Mouse (Mus musculus): ENCODE measurements around the gene Camsap2. TPM values are rescaled to one million over a fixed set of nuclear protein-coding genes. Genes with fewer than 3 reads are reported as not detected.

Gene Camsap2
- polyA plus RNA-seq, 1 experiment from 2014 or later: 17.5 TPM

DNA sequence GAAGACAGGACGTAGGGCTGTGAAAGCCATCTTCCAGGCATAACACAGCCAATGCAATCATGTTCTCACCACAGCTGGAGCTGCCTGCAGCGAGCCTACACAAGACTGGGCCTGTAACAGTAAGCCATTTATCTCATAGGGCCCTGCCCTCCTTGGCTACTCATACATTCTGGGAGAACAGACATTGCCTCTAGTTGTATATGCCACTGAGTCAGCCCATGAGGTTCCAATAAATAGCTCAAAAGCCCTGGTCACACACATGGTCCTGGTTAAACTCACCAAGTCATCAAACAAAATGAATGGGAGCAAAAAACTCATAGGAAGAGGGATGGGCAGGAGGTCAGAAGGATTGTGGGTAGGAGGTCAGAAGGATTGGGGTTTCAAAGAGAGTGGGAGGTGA is 17.3 kb downstream of the Camsap2 start:
- no peak overlapping the region for H3K27ac ChIP-seq
- H3K4me3 ChIP-seq (ENCODE audit: inconsistent target): no peak overlapping the region
- peaks cover 81% of the 10 kb centered on the region for H3K79me2 ChIP-seq (ENCODE audit: inconsistent target)
- 96% methylated on average over 2 of the region's 2 CpGs for WGBS (ENCODE audit: missing documents)
- 0 out of 2 replicates have a peak, but pooled peaks cover 4% of the 10 kb centered on the region for H3K36me3 ChIP-seq (ENCODE audit: inconsistent target)

DNA sequence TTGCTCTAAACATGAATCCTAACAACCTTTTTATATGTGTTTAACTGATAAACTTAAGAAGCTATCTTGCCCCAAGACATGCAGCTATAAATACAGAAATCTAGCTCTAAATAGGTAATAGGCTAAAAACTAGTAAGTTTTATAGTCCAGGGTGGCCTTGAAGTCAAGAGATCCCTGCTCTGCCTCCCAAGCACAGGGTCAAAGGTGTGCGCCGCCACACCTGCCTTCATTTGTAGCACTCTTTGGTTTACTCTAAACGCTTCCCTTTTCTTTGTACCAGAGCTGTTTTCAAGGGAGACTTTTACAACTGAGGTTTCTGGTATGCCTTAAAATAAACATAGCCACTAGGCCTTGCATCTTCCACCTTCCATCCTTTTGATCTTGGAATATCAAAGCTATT is 18.3 kb downstream of the Camsap2 start:
- Histone ChIP-seq H3K4me3 (ENCODE audit: inconsistent target) (no peak overlapping the region), H3K36me3 (ENCODE audit: inconsistent target) (0 out of 2 replicates have a peak, but pooled peaks cover 4% of the 10 kb centered on the region), H3K79me2 (ENCODE audit: inconsistent target) (peaks cover 71% of the 10 kb centered on the region), H3K27ac (no peak overlapping the region)
- WGBS (ENCODE audit: missing documents): 94% methylated on average over 3 of the region's 3 CpGs

DNA sequence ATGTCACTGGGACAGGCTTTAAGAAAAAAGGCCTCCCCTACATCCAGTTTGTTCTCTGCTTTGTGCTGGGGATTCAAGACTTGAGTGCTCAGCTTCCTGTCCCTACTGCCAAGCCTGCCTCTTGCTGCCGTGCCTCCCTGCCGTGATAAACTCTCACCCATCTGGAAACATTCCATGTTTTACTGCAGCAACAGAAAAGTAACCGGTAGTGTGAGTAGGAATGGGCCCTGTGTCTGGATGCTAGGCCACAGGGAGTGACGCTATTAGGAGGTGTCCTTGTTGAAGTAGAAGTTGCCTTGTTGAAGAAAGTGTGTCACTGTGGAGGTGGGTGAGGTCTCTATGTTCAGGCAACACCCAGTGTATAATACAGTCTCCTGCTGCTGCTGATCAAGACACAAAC is 20.0 kb downstream of the Camsap2 start:
- H3K4me3 ChIP-seq (ENCODE audit: inconsistent target): no peak overlapping the region
- no peak overlapping the region for H3K27ac ChIP-seq
- no peaks in the 10 kb centered on the region for H3K36me3 ChIP-seq (ENCODE audit: inconsistent target)
- H3K79me2 ChIP-seq (ENCODE audit: inconsistent target): peaks cover 54% of the 10 kb centered on the region
- 48% methylated on average over 4 of the region's 4 CpGs for WGBS (ENCODE audit: missing documents)

GRCm38 (mm10) chr1:136322331-136322730 is 23.6 kb downstream of the Camsap2 start:
- Histone ChIP-seq H3K36me3 (ENCODE audit: inconsistent target) (no peaks in the 10 kb centered on the region), H3K4me3 (ENCODE audit: inconsistent target) (no peak overlapping the region), H3K27ac (no peak overlapping the region), H3K79me2 (ENCODE audit: inconsistent target) (peaks cover 25% of the 10 kb centered on the region; the same call in 1 of the 2 replicates)
- 91% methylated on average over 4 of the region's 4 CpGs for WGBS (ENCODE audit: missing documents)

DNA sequence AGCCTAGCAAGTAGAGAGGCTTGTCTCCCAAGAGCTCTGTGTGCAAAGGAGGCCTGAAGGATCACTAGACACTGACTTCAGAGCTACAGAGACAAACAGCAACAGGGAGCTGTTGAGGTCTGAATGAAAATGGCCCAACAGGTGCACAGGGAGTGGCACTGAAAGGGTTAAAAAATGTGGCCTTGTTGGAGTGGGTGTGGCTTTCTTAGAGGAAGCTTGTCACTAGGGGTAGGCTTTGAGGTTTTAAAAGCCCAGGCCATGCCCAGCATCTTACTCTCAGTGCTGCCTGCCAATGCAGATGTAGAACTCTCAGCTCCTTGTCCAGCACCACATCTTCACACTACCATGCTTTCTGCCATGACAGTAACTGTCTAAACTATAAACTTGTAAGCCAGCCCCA is 29.6 kb downstream of the Camsap2 start:
- Histone ChIP-seq H3K79me2 (ENCODE audit: inconsistent target) (peaks cover 20% of the 10 kb centered on the region; the same call in 1 of the 2 replicates), H3K36me3 (ENCODE audit: inconsistent target) (no peaks in the 10 kb centered on the region), H3K4me3 (ENCODE audit: inconsistent target) (no peak overlapping the region), H3K27ac (no peak overlapping the region)

GRCm38 (mm10) chr1:136309193-136309592 is 36.7 kb downstream of the Camsap2 start:
- Histone ChIP-seq H3K4me3 (ENCODE audit: inconsistent target) (no peak overlapping the region), H3K36me3 (ENCODE audit: inconsistent target) (no peaks in the 10 kb centered on the region)
- 98% methylated on average over 5 of the region's 5 CpGs for WGBS (ENCODE audit: missing documents)

GRCm38 (mm10) chr1:136306424-136306823 is 39.5 kb downstream of the Camsap2 start:
- Histone ChIP-seq H3K27ac (no peak overlapping the region), H3K79me2 (ENCODE audit: inconsistent target) (peaks cover 33% of the 10 kb centered on the region; the same call in 1 of the 2 replicates), H3K4me3 (ENCODE audit: inconsistent target) (no peak overlapping the region), H3K36me3 (ENCODE audit: inconsistent target) (no peaks in the 10 kb centered on the region)
- 40% methylated on average over 1 of the region's 3 CpGs for WGBS (ENCODE audit: missing documents)

More at GRCm38 (mm10) chr1:136309193-136309592, 36.7 kb downstream of the Camsap2 start:
- H3K79me2 ChIP-seq (ENCODE audit: inconsistent target): peaks cover 41% of the 10 kb centered on the region; the same call in 1 of the 2 replicates
- no peak overlapping the region for H3K27ac ChIP-seq

DNA sequence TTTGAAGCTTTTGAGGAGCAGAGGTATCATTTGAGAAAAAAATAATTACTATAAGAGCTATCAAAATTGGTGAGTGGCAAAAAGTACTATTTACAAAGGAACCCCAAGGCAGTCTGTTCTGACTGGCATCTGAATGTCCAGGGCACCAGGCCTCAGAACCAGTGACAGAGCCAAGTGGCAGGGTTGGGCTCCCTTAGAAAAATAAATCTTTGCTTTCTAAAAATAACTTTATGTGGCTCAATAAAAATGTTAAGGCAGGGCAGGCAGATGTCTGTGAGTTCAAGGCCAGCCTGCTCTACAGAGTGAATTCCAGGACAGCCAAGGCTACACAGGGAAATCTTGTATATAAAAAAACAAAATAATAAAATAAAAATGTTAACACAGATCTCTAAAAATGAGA is 51.9 kb downstream of the Camsap2 start:
- no peaks in the 10 kb centered on the region; the same call in 1 of the 2 replicates for H3K79me2 ChIP-seq (ENCODE audit: inconsistent target)
- no peak overlapping the region for H3K4me3 ChIP-seq (ENCODE audit: inconsistent target)
- no peaks in the 10 kb centered on the region for H3K36me3 ChIP-seq (ENCODE audit: inconsistent target)
- no peak overlapping the region for H3K27ac ChIP-seq

- 0 out of 2 replicates have a peak, but pooled peaks cover 3% of the 10 kb centered on the region for H3K36me3 ChIP-seq (ENCODE audit: inconsistent target)
- no peak overlapping the region for H3K27ac ChIP-seq
- no peaks in the 10 kb centered on the region for H3K79me2 ChIP-seq (ENCODE audit: inconsistent target)
- no peak overlapping the region for H3K4me3 ChIP-seq (ENCODE audit: inconsistent target)
- WGBS (ENCODE audit: missing documents): 80% methylated on average over 1 of the region's 1 CpGs
Measured at GRCm38 (mm10) chr1:136289803-136290202, 56.1 kb downstream of the Camsap2 start.

- Histone ChIP-seq H3K36me3 (ENCODE audit: inconsistent target) (peaks cover 94% of the 10 kb centered on the region), H3K79me2 (ENCODE audit: inconsistent target) (no peaks in the 10 kb centered on the region), H3K27ac (no peak overlapping the region), H3K4me3 (ENCODE audit: inconsistent target) (no peak overlapping the region)
- WGBS (ENCODE audit: missing documents): 93% methylated on average over 8 of the region's 8 CpGs
Measured at GRCm38 (mm10) chr1:136277366-136277765, 68.5 kb downstream of the Camsap2 start.

DNA sequence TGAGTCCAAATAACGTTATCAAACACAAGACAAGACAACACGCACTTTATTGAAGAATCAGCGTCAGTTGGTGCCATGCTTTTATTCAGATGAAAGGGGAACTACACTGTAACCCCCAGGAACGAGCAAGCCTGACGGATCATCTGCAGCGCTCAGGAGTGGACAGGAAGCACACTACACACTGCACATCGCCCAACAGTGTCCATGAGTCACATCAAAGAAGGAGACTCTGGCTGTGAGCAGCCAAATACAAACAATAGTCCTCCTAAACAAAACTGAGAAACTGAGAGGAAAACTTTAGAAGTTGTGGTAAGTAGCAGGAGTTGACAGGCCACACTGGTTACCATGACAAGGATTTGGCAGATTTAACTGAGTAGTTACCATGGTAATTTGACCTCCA is 77.7 kb downstream of the Camsap2 start:
- Histone ChIP-seq H3K4me3 (ENCODE audit: inconsistent target) (no peak overlapping the region), H3K36me3 (ENCODE audit: inconsistent target) (peaks cover 22% of the 10 kb centered on the region; the same call in 1 of the 2 replicates), H3K27ac (no peak overlapping the region), H3K79me2 (ENCODE audit: inconsistent target) (no peaks in the 10 kb centered on the region)
- WGBS (ENCODE audit: missing documents): 52% methylated on average over 4 of the region's 7 CpGs

- Histone ChIP-seq H3K79me2 (ENCODE audit: inconsistent target) (no peaks in the 10 kb centered on the region), H3K4me3 (ENCODE audit: inconsistent target) (no peak overlapping the region), H3K27ac (no peak overlapping the region), H3K36me3 (ENCODE audit: inconsistent target) (peaks cover 9% of the 10 kb centered on the region; the same call in 1 of the 2 replicates)
- 82% methylated on average over 6 of the region's 6 CpGs for WGBS (ENCODE audit: missing documents)
Measured at GRCm38 (mm10) chr1:136266127-136266526, 79.8 kb downstream of the Camsap2 start.

DNA sequence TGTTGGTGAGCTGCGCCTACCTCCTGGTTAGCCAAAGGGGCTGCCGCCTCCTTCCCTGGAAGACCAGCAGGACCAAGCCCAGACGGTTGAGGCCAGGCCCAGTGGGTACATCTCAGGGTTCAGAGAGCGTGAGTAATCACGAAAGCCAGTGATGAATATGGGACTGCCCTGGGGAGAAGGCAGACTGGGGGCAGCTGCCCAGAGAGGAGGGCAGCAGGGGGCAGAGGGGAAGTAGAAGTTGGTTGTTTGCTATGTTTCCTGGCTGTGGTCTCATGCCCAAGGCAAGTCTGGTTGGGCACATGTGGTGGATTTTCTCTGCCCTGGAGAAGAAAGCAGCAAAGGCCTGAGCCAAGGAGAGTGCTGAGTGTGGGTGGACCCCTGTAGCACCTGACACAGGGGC is 82.5 kb downstream of the Camsap2 start:
- Histone ChIP-seq H3K36me3 (ENCODE audit: inconsistent target) (no peaks in the 10 kb centered on the region), H3K4me3 (ENCODE audit: inconsistent target) (no peak overlapping the region), H3K27ac (no peak overlapping the region), H3K79me2 (ENCODE audit: inconsistent target) (no peaks in the 10 kb centered on the region)
- 45% methylated on average over 5 of the region's 5 CpGs for WGBS (ENCODE audit: missing documents)

DNA sequence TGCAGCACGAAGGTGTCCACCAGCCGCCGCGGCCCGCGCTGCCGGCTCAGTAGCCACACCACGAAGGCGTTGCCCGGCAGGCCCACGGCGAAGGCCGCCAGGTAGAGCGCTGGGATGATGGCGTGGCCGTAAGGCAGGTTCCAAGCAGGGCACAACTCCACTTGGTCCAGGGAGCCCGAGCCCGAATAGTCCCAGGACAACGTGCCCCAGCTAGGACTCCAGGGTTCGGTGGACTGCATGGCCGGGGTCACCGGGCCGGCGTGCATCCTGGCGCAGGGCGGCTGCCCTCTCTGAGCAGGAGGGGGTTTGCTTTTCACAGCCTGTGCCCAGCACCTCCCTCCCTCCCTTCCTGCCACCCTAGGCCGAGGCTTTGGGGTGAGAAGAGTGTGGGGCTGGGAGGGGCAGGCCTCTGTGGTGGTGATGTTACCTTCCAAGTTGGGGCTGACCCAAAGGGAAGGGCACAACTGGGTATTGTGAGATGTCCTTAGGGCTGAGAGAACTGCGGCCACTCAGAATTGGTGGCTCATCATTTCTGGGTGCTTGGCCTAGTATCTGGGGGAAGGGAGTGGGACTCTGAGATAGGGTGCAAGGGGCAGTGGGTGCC is 85.2 kb downstream of the Camsap2 start, which contains the start of gene Gpr25:
TSS of gene Gpr25 (minus strand) at position 239 of the 604 bp plus-strand sequence.
- no peaks in the 10 kb centered on the region for H3K79me2 ChIP-seq (ENCODE audit: inconsistent target)
- WGBS (ENCODE audit: missing documents): 23% methylated on average over 27 of the region's 28 CpGs
- H3K27ac ChIP-seq: no peak within 1 kb of the TSS
- H3K36me3 ChIP-seq (ENCODE audit: inconsistent target): no peaks in the 10 kb centered on the region
- H3K4me3 ChIP-seq (ENCODE audit: inconsistent target): no peak within 1 kb of the TSS

DNA sequence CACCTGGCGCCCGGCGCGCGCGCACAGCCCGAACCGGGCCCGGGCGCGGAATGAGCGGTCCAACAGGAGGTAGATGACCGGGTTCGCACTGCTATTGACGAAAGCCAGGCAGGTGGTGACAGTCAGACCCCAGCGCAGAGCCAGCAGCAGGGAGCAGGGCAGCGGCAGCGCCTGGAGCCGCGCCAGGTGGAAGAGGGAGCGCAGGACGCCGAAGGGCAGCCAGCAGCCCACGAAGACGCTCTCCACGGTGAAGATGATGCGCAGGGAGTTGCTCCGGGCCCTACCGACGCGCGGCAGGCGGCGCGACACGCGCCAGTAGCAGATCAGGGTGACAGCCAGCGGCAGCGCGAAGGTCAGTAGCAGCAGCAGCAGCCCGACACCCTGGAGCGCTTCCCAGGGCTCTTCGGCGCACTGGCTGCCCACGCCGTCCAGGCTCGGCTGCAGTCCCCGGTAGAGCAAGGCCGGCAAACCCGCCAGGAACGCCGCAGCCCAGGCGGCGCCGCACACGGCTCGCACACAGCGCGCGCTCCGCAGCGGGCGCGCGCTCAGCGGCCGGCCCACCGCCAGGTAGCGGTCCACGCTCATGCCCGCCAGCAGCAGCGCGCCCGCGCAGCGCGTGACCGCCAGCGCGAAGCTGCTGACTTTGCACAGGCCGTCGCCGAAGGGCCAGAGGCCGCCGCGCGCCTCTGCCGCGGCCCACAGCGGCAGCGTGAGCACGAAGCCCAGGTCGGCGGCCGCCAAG is 85.8 kb downstream of the Camsap2 start:
- Histone ChIP-seq H3K4me3 (ENCODE audit: inconsistent target) (no peak overlapping the region), H3K27ac (no peak overlapping the region), H3K36me3 (ENCODE audit: inconsistent target) (no peaks in the 10 kb centered on the region), H3K79me2 (ENCODE audit: inconsistent target) (no peaks in the 10 kb centered on the region)
- WGBS (ENCODE audit: missing documents): 1% methylated on average over 73 of the region's 95 CpGs

Measured in macrophage (primary cell).